Mouse (Mus musculus) frontal cortex, postnatal 10 days (tissue): ENCODE measurements around the gene Rassf3.

ENCODE experiments used
- DNase-seq, 2 experiments: peaks; one replicate each; pipeline ENCODE4 v3.0.0; 2022; ENCODE audit warnings: low spot score in 2 of 2, mixed read lengths in 1 of 2

Rassf3 gene

GRCm38 (mm10) chr10:121461404-121462161, 14.6 kb downstream of the Rassf3 start:
- no peak for DNase-seq

- no peak for DNase-seq
These were observed 16.9 kb downstream of the Rassf3 start for GRCm38 (mm10) chr10:121459124-121459853.

GRCm38 (mm10) chr10:121458408-121458807, 17.7 kb downstream of the Rassf3 start:
- DNase-seq: no peak

GRCm38 (mm10) chr10:121457381-121457780, 18.8 kb downstream of the Rassf3 start:
- DNase-seq: no peak

GRCm38 (mm10) chr10:121455517-121455916, 20.6 kb downstream of the Rassf3 start:
- no peak for DNase-seq

- no peak for DNase-seq
These were observed 21.3 kb downstream of the Rassf3 start for GRCm38 (mm10) chr10:121454708-121455475.

- DNase-seq: no peak
These were observed 22.1 kb downstream of the Rassf3 start for GRCm38 (mm10) chr10:121454033-121454432.

- no peak for DNase-seq
These were observed 30.3 kb downstream of the Rassf3 start for GRCm38 (mm10) chr10:121445808-121446207.

GRCm38 (mm10) chr10:121444198-121444597, 31.9 kb downstream of the Rassf3 start:
- DNase-seq: no peak

GRCm38 (mm10) chr10:121443791-121444190, 32.4 kb downstream of the Rassf3 start:
- no peak for DNase-seq

GRCm38 (mm10) chr10:121439310-121439731, 36.8 kb downstream of the Rassf3 start:
- DNase-seq: no peak

- DNase-seq: no peak
These were observed 38.0 kb downstream of the Rassf3 start for GRCm38 (mm10) chr10:121438109-121438508.

GRCm38 (mm10) chr10:121436693-121437092, 39.5 kb downstream of the Rassf3 start:
- no peak for DNase-seq

GRCm38 (mm10) chr10:121436258-121436645, 39.9 kb downstream of the Rassf3 start:
- no peak for DNase-seq

- DNase-seq: no peak
These were observed 40.4 kb downstream of the Rassf3 start for GRCm38 (mm10) chr10:121435546-121436257.

- DNase-seq: no peak
These were observed 41.6 kb downstream of the Rassf3 start for GRCm38 (mm10) chr10:121434441-121435103.

GRCm38 (mm10) chr10:121432635-121433280, 43.4 kb downstream of the Rassf3 start:
- DNase-seq: no peak

GRCm38 (mm10) chr10:121432041-121432634, 44.0 kb downstream of the Rassf3 start:
- DNase-seq: no peak

- no peak for DNase-seq
These were observed 45.2 kb downstream of the Rassf3 start for GRCm38 (mm10) chr10:121430764-121431540.
